In genomic region chr7:112427357-112428157, GRCm38 (mm10) we compare ENCODE assay signal across 8 mouse cellular contexts. TPM values are rescaled to one million over a fixed set of nuclear protein-coding genes. Genes with fewer than 3 reads are reported as not detected.
DNase-seq lines count a peak whose midpoint lies in the region; ATAC-seq and TF ChIP-seq lines count a peak whose summit lies in the region.

Gene Parva (plus strand): TSS chr7:112427505.

- H3K9ac ChIP-seq in embryonic facial prominence, embryonic 13.5 days: peak within 1 kb of the TSS; percentile 93
- H3K9ac ChIP-seq in limb, embryonic 13.5 days: peak within 1 kb of the TSS; percentile 93
- peak within 1 kb of the TSS; percentile 61 for H3K9ac ChIP-seq in midbrain, postnatal 0 days (replicated peaks; ENCODE audit: low read length, poor library complexity, severe bottlenecking)

- peaks cover 26% of the 10 kb centered on the region for H3K4me1 ChIP-seq in embryonic facial prominence, embryonic 13.5 days
- H3K4me1 ChIP-seq in kidney, adult 2 months (ENCODE audit: control insufficient read depth, insufficient read depth, low read length): peaks cover 12% of the 10 kb centered on the region; the same call in 1 of the 2 replicates
- peaks cover 22% of the 10 kb centered on the region for H3K4me1 ChIP-seq in limb, embryonic 13.5 days
- H3K4me1 ChIP-seq in midbrain, postnatal 0 days (ENCODE audit: insufficient read depth, low read length): no peaks in the 10 kb centered on the region

- TF ChIP-seq POLR2A in kidney, adult 2 months (IDR thresholded peaks at IDR 0.05; ENCODE audit: low read depth, low read length): peak; percentile 56

- DNase-seq in layer of hippocampus, adult 18-20 months (ENCODE audit: low spot score in 2 of 2): peak; percentile 28 to 59
- no peak for DNase-seq in layer of hippocampus, adult 9-11 months
- DNase-seq in heart, adult 18-20 months: peak; percentile 84 to 87
- peak; percentile 88 for DNase-seq in kidney, adult 2 months
- peak; percentile 64 for DNase-seq in midbrain, postnatal 0 days (ENCODE audit: low spot score)
- peak; percentile 68 for DNase-seq in urinary bladder, adult 2 months (ENCODE audit: low spot score)

- peak; percentile 66 for ATAC-seq in embryonic facial prominence, embryonic 13.5 days (ENCODE audit: insufficient number of reproducible peaks, insufficient read depth, low FRiP score, low TSS enrichment, low read depth)
- peak; percentile 80 for ATAC-seq in limb, embryonic 13.5 days (ENCODE audit: low FRiP score, low read depth)
- peak; percentile 70 for ATAC-seq in midbrain, postnatal 0 days (ENCODE audit: low FRiP score)

- no peaks in the 10 kb centered on the region for H3K36me3 ChIP-seq in embryonic facial prominence, embryonic 13.5 days
- no peaks in the 10 kb centered on the region for H3K36me3 ChIP-seq in kidney, adult 2 months (ENCODE audit: control insufficient read depth, insufficient read depth, low read length)
- peaks cover 3% of the 10 kb centered on the region; the same call in 1 of the 2 replicates for H3K36me3 ChIP-seq in limb, embryonic 13.5 days
- no peaks in the 10 kb centered on the region for H3K36me3 ChIP-seq in midbrain, postnatal 0 days (ENCODE audit: insufficient read depth, low read length)

- 2% methylated on average over 49 of the region's 49 CpGs for WGBS in embryonic facial prominence, embryonic 13.5 days
- 1% methylated on average over 49 of the region's 49 CpGs for WGBS in kidney, adult 2 months
- WGBS in limb, embryonic 13.5 days: 1% methylated on average over 47 of the region's 49 CpGs
- WGBS in midbrain, postnatal 0 days: 4% methylated on average over 44 of the region's 49 CpGs

- TF ChIP-seq CTCF in kidney, adult 2 months (conservative IDR thresholded peaks at IDR 0.05; ENCODE audit: insufficient read depth, insufficient read length, low read depth, low read length): no peak
- no peak for TF ChIP-seq CTCF in midbrain, postnatal 0 days (IDR thresholded peaks at IDR 0.05)

- H3K27ac ChIP-seq in embryonic facial prominence, embryonic 13.5 days: peak within 1 kb of the TSS; percentile 99
- H3K27ac ChIP-seq in kidney, adult 2 months (ENCODE audit: insufficient read depth, low read depth, low read length): peak within 1 kb of the TSS; percentile 96
- H3K27ac ChIP-seq in limb, embryonic 13.5 days: peak within 1 kb of the TSS; percentile 99
- H3K27ac ChIP-seq in midbrain, postnatal 0 days (ENCODE audit: low read depth, low read length): peak within 1 kb of the TSS; percentile 66

- peak within 1 kb of the TSS; percentile 78 for H3K4me3 ChIP-seq in embryonic facial prominence, embryonic 13.5 days
- H3K4me3 ChIP-seq in kidney, adult 2 months (ENCODE audit: insufficient read depth, low read depth, low read length): peak within 1 kb of the TSS; percentile 75
- H3K4me3 ChIP-seq in limb, embryonic 13.5 days: peak within 1 kb of the TSS; percentile 77
- peak within 1 kb of the TSS; percentile 61 for H3K4me3 ChIP-seq in midbrain, postnatal 0 days (ENCODE audit: low read depth, low read length)

- no peaks in the 10 kb centered on the region for H3K27me3 ChIP-seq in embryonic facial prominence, embryonic 13.5 days
- H3K27me3 ChIP-seq in kidney, adult 2 months (replicated peaks; ENCODE audit: control insufficient read depth, insufficient read depth, low read length): no peaks in the 10 kb centered on the region
- no peaks in the 10 kb centered on the region for H3K27me3 ChIP-seq in limb, embryonic 13.5 days
- H3K27me3 ChIP-seq in midbrain, postnatal 0 days (ENCODE audit: insufficient read depth, low read length): peaks cover 6% of the 10 kb centered on the region; the same call in 1 of the 2 replicates

- peak within 1 kb of the TSS; percentile 79 for H3K4me2 ChIP-seq in embryonic facial prominence, embryonic 13.5 days
- H3K4me2 ChIP-seq in limb, embryonic 13.5 days (replicated peaks): peak within 1 kb of the TSS; percentile 73
- peak within 1 kb of the TSS; percentile 97 for H3K4me2 ChIP-seq in midbrain, postnatal 0 days (ENCODE audit: low read depth, low read length, poor library complexity, severe bottlenecking)

- peaks cover 3% of the 10 kb centered on the region; the same call in 1 of the 2 replicates for H3K9me3 ChIP-seq in embryonic facial prominence, embryonic 13.5 days
- peaks cover 3% of the 10 kb centered on the region; the same call in 1 of the 2 replicates for H3K9me3 ChIP-seq in limb, embryonic 13.5 days
- no peaks in the 10 kb centered on the region for H3K9me3 ChIP-seq in midbrain, postnatal 0 days (ENCODE audit: low read length)

RNA-seq across cellular contexts. Expression of gene Parva, which starts in this region (rescaled TPM):
- total RNA-seq in layer of hippocampus, adult 18-20 months (2021): 10 to 100 TPM; 47.0 to 49.7 TPM
- 89.1 and 104 TPM in 2 replicates for polyA plus RNA-seq in embryonic facial prominence, embryonic 13.5 days (2015; fragmentation: Nextera tagmentation; extraction: Ambion mirVana)
- 10 to 100 TPM; 38.9 to 42.8 TPM for total RNA-seq in heart, adult 18-20 months (2021)
- polyA plus RNA-seq in kidney, adult 2 months (2012; rRNA removed): 78.3 and 82.5 TPM in 2 replicates
- 95.6 and 108 TPM in 2 replicates for polyA plus RNA-seq in limb, embryonic 13.5 days (2015; fragmentation: Nextera tagmentation; extraction: Ambion mirVana)
- 23.2 and 25.8 TPM in 2 replicates for total RNA-seq in midbrain, postnatal 0 days (2014; rRNA removed)
- 22.9 and 23.3 TPM in 2 replicates for polyA plus RNA-seq in midbrain, postnatal 0 days (2015; fragmentation: Nextera tagmentation; extraction: Ambion mirVana)
- polyA plus RNA-seq in urinary bladder, adult 2 months (2012; rRNA removed): 140 and 183 TPM in 2 replicates
